Mouse (Mus musculus) thymus, adult 18-20 months (tissue): ENCODE data around the gene Srrm2.

Experiments used
- DNase-seq, 2 experiments: peaks; one replicate each; pipeline ENCODE4 v3.0.0; 2022; ENCODE audit warnings: mixed read lengths in 2 of 2

The Srrm2 gene

GRCm38 (mm10) chr17:23862926-23863325, 72.6 kb downstream of the Srrm2 start:
- DNase-seq = no peak

GRCm38 (mm10) chr17:23867756-23868155, 77.4 kb downstream of the Srrm2 start, which contains the start of gene Prss21:
Gene Prss21, plus strand, starts transcription at chr17:23868056.
- DNase-seq = no peak

- no peak for DNase-seq
Measured at GRCm38 (mm10) chr17:23868513-23868912, 78.2 kb downstream of the Srrm2 start.
